Mouse (Mus musculus) T-helper 1 cell (primary cell): Measurements from ENCODE around the gene Prima1.

ENCODE experiments used
- in situ Hi-C: fragments of 300-600 bp; cut with MboI, MseI; formaldehyde crosslinking; loops from one replicate; pipeline ENCODE4 v1.15.1; 2025; ENCODE audit warnings: high pct_unique_total_duplicates

The Prima1 gene

DNA sequence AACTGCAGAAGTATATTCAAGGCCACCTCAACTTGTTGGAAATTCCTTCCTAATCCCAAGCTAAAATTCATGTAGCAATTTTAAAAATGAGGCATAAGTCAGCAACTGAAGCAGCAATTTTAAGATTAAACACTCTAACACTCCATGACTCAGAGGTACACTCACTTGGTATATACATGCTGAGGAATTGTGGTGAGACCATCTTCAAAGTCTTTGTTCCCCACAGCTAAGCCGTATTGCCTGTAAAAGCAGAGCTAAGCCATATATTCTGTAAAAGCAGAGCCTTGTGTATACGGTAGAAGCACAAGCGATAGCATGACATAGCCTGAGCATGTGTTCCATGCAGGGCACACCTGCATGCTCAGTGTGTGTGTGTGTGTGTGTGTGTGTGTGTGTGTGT lies 86.5 kb downstream of the Prima1 start:
- in situ Hi-C loops: no loop called here

DNA sequence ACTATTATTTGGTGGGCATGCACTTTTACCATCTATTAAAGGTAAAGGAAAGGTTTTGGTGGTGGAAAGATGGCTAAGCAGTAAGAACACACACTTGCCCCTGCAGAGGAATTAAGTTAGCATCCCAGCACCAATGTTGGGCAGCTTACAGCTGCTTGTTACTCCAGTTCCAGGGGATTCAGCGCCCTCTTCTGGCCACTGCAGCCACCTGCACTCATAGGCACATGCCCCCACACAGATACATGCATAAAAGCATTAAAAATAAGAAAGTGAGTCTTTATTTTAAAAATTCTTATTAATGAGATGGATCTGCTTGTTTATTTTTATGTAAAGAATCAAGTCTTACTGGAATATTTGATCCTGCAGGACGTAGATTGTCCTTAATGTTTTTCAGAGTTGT lies 87.0 kb downstream of the Prima1 start:
- in situ Hi-C loops: no loop called here

DNA sequence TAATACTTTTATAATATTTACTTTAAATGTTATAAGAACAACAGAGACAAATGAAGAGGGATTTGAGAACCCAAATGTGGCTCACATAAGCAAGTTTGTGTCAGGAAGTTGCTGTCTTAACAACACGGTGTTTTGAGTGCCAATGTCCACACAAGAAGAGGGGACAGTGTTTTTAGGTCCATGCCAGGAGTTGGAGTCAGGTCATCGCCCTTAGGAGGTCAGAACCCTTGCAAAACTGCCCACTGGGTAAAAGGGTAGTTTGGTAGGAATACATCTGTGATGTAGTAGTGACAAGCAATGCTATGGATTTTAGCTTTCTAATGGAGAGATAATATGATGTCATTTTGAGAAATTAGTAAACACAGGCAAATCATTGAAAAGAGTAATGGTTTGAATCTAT lies 91.7 kb downstream of the Prima1 start:
- in situ Hi-C loops: no loop called here
